Mouse (Mus musculus) heart, embryonic 12.5 days (tissue): ENCODE results near the gene Il1f10. TPM values are rescaled to one million over a fixed set of nuclear protein-coding genes. Genes with fewer than 3 reads are reported as not detected.

Source experiments
- ATAC-seq: fragments of 200-750 bp; cut with Nextera tagmentation; 2 replicates; pipeline ENCODE4 v1.8.0; 2017; ENCODE audit warnings: moderate TSS enrichment, moderate library complexity; ENCODE audit not compliant: insufficient number of reproducible peaks, low FRiP score
- H3K27ac ChIP-seq: fragments of 300-500 bp; sonication (generic); 2 replicates; pipeline ENCODE4 v1.5.1; 2016; ENCODE audit warnings: mild to moderate bottlenecking, moderate library complexity; ENCODE audit not compliant: poor library complexity, severe bottlenecking
- H3K27me3 ChIP-seq: fragments of 300-500 bp; sonication (generic); replicated peaks from 2 replicates; pipeline ENCODE4 v1.6.1; 2016; ENCODE audit warnings: mild to moderate bottlenecking, moderate library complexity
- H3K36me3 ChIP-seq: fragments of 300-500 bp; sonication (generic); 2 replicates; pipeline ENCODE4 v1.6.1; 2016; ENCODE audit warnings: mild to moderate bottlenecking, moderate library complexity
- H3K4me1 ChIP-seq: fragments of 300-500 bp; sonication (generic); replicated peaks from 2 replicates; pipeline ENCODE4 v1.6.1; 2016; ENCODE audit warnings: mild to moderate bottlenecking
- H3K4me2 ChIP-seq: fragments of 300-500 bp; sonication (generic); 2 replicates; pipeline ENCODE4 v1.6.1; 2016; ENCODE audit warnings: mild to moderate bottlenecking, moderate library complexity
- H3K4me3 ChIP-seq: fragments of 300-500 bp; sonication (generic); 2 replicates; pipeline ENCODE4 v1.5.1; 2016; ENCODE audit warnings: mild to moderate bottlenecking
- H3K9ac ChIP-seq: fragments of 300-500 bp; sonication (generic); 2 replicates; pipeline ENCODE4 v1.6.1; 2016; ENCODE audit warnings: mild to moderate bottlenecking, moderate library complexity
- H3K9me3 ChIP-seq: fragments of 300-500 bp; sonication (generic); replicated peaks from 2 replicates; pipeline ENCODE4 v1.6.1; 2016; ENCODE audit warnings: mild to moderate bottlenecking, moderate library complexity
- whole genome bisulfite sequencing: fragments of 180-500 bp; shearing (Covaris S2); methylation state at CpG from one replicate; pipeline ENCODE4 v1.1.7; 2016; 5-methylcytosine and 5-hydroxymethylcytosine counted together
- polyA plus RNA-seq: library from polyadenylated mRNA; unstranded; fragments of >200 nt; fragmentation: Nextera tagmentation; extraction: Ambion mirVana; gene quantifications from 2 replicates; pipeline ENCODE4 v1.2.1, GENCODE M21; 2016

Gene Il1f10
- not detected in 2 replicates for polyA plus RNA-seq

- Histone ChIP-seq H3K9ac (no peak within 1 kb of the TSS), H3K27me3 (0 out of 2 replicates have a peak, but pooled peaks cover 4% of the 10 kb centered on the region), H3K36me3 (no peaks in the 10 kb centered on the region), H3K4me1 (no peaks in the 10 kb centered on the region), H3K9me3 (no peaks in the 10 kb centered on the region), H3K4me3 (no peak within 1 kb of the TSS), H3K27ac (no peak within 1 kb of the TSS), H3K4me2 (no peak within 1 kb of the TSS)
- WGBS: 67% methylated on average over 5 of the region's 5 CpGs
- no peak for ATAC-seq
These were observed at the start of gene Il1f10 for GRCm38 (mm10) chr2:24290896-24291295. Gene Il1f10, plus strand, starts transcription at chr2:24291196.

GRCm38 (mm10) chr2:24267503-24267902 is 23.5 kb upstream of the Il1f10 start:
- WGBS: 83% methylated on average over 1 of the region's 1 CpGs

GRCm38 (mm10) chr2:24273619-24274018 is 17.4 kb upstream of the Il1f10 start:
- no peaks in the 10 kb centered on the region for H3K4me1 ChIP-seq
- H3K4me3 ChIP-seq: no peak overlapping the region
- no peaks in the 10 kb centered on the region for H3K36me3 ChIP-seq
- no peak overlapping the region for H3K9ac ChIP-seq
- H3K27me3 ChIP-seq: no peaks in the 10 kb centered on the region
- no peak overlapping the region for H3K4me2 ChIP-seq
- no peak for ATAC-seq
- no peaks in the 10 kb centered on the region for H3K9me3 ChIP-seq
- WGBS: 67% methylated on average over 2 of the region's 2 CpGs
- H3K27ac ChIP-seq: no peak overlapping the region

More at GRCm38 (mm10) chr2:24267503-24267902, 23.5 kb upstream of the Il1f10 start:
- no peak overlapping the region for H3K4me3 ChIP-seq
- no peak overlapping the region for H3K9ac ChIP-seq
- H3K4me1 ChIP-seq: no peaks in the 10 kb centered on the region
- no peaks in the 10 kb centered on the region for H3K36me3 ChIP-seq
- no peak overlapping the region for H3K4me2 ChIP-seq
- H3K27ac ChIP-seq: no peak overlapping the region
- no peak for ATAC-seq
- H3K9me3 ChIP-seq: no peaks in the 10 kb centered on the region
- H3K27me3 ChIP-seq: no peaks in the 10 kb centered on the region

GRCm38 (mm10) chr2:24275146-24275545 is 15.8 kb upstream of the Il1f10 start:
- Histone ChIP-seq H3K27me3 (no peaks in the 10 kb centered on the region), H3K4me2 (no peak overlapping the region), H3K27ac (no peak overlapping the region), H3K9ac (no peak overlapping the region), H3K9me3 (no peaks in the 10 kb centered on the region), H3K4me1 (no peaks in the 10 kb centered on the region), H3K4me3 (no peak overlapping the region), H3K36me3 (no peaks in the 10 kb centered on the region)
- WGBS: 40% methylated on average over 1 of the region's 1 CpGs
- ATAC-seq: no peak

GRCm38 (mm10) chr2:24276654-24277053 is 14.3 kb upstream of the Il1f10 start, which contains the start of gene Il1f5:
Gene Il1f5, plus strand, starts transcription at chr2:24276954.
- Histone ChIP-seq H3K27ac (no peak within 1 kb of the TSS), H3K36me3 (no peaks in the 10 kb centered on the region), H3K4me2 (no peak within 1 kb of the TSS), H3K9me3 (no peaks in the 10 kb centered on the region), H3K4me3 (no peak within 1 kb of the TSS), H3K27me3 (no peaks in the 10 kb centered on the region), H3K4me1 (no peaks in the 10 kb centered on the region), H3K9ac (no peak within 1 kb of the TSS)
- no peak for ATAC-seq

GRCm38 (mm10) chr2:24294616-24295015 is 3.6 kb downstream of the Il1f10 start:
- Histone ChIP-seq H3K4me1 (no peaks in the 10 kb centered on the region), H3K4me3 (no peak overlapping the region), H3K36me3 (no peaks in the 10 kb centered on the region), H3K9me3 (no peaks in the 10 kb centered on the region), H3K27me3 (0 out of 2 replicates have a peak, but pooled peaks cover 6% of the 10 kb centered on the region), H3K4me2 (no peak overlapping the region), H3K9ac (no peak overlapping the region), H3K27ac (no peak overlapping the region)
- ATAC-seq: no peak
- WGBS: 39% methylated on average over 1 of the region's 1 CpGs

- no peak overlapping the region for H3K27ac ChIP-seq
- H3K27me3 ChIP-seq: 0 out of 2 replicates have a peak, but pooled peaks cover 6% of the 10 kb centered on the region
- no peaks in the 10 kb centered on the region for H3K9me3 ChIP-seq
- H3K9ac ChIP-seq: no peak overlapping the region
- no peak overlapping the region for H3K4me2 ChIP-seq
- ATAC-seq: no peak
- no peak overlapping the region for H3K4me3 ChIP-seq
- H3K4me1 ChIP-seq: no peaks in the 10 kb centered on the region
- 17% methylated on average over 3 of the region's 3 CpGs for WGBS
- H3K36me3 ChIP-seq: no peaks in the 10 kb centered on the region
These were observed 5.8 kb downstream of the Il1f10 start for GRCm38 (mm10) chr2:24296837-24297236.

- no peak for ATAC-seq
These were observed 20.5 kb downstream of the Il1f10 start for GRCm38 (mm10) chr2:24311302-24312001.

GRCm38 (mm10) chr2:24316919-24317318 is 25.9 kb downstream of the Il1f10 start:
- Histone ChIP-seq H3K27me3 (no peaks in the 10 kb centered on the region), H3K9ac (no peak overlapping the region), H3K4me3 (no peak overlapping the region), H3K4me1 (no peaks in the 10 kb centered on the region), H3K9me3 (no peaks in the 10 kb centered on the region), H3K4me2 (no peak overlapping the region), H3K36me3 (no peaks in the 10 kb centered on the region), H3K27ac (no peak overlapping the region)
- 66% methylated on average over 1 of the region's 1 CpGs for WGBS
- ATAC-seq: no peak

More at GRCm38 (mm10) chr2:24311302-24312001, 20.5 kb downstream of the Il1f10 start:
- 72% methylated on average over 6 of the region's 6 CpGs for WGBS
- no peaks in the 10 kb centered on the region for H3K27me3 ChIP-seq
- no peak overlapping the region for H3K9ac ChIP-seq
- H3K27ac ChIP-seq: no peak overlapping the region
- no peaks in the 10 kb centered on the region for H3K9me3 ChIP-seq
- H3K4me2 ChIP-seq: no peak overlapping the region
- no peaks in the 10 kb centered on the region for H3K36me3 ChIP-seq
- H3K4me1 ChIP-seq: no peaks in the 10 kb centered on the region
- no peak overlapping the region for H3K4me3 ChIP-seq

- H3K9me3 ChIP-seq: no peaks in the 10 kb centered on the region
- no peaks in the 10 kb centered on the region for H3K27me3 ChIP-seq
- no peak overlapping the region for H3K9ac ChIP-seq
- H3K4me3 ChIP-seq: no peak overlapping the region
- H3K4me2 ChIP-seq: no peak overlapping the region
- H3K36me3 ChIP-seq: no peaks in the 10 kb centered on the region
- ATAC-seq: no peak
- no peaks in the 10 kb centered on the region for H3K4me1 ChIP-seq
- 55% methylated on average over 4 of the region's 4 CpGs for WGBS
- no peak overlapping the region for H3K27ac ChIP-seq
These were observed 27.1 kb downstream of the Il1f10 start for GRCm38 (mm10) chr2:24317919-24318598.

GRCm38 (mm10) chr2:24335333-24335732 is 44.3 kb downstream of the Il1f10 start:
- Histone ChIP-seq H3K9ac (no peak overlapping the region), H3K4me1 (peaks cover 7% of the 10 kb centered on the region), H3K4me2 (no peak overlapping the region), H3K27ac (no peak overlapping the region), H3K9me3 (no peaks in the 10 kb centered on the region), H3K27me3 (no peaks in the 10 kb centered on the region), H3K4me3 (no peak overlapping the region), H3K36me3 (no peaks in the 10 kb centered on the region)
- no peak for ATAC-seq
- 37% methylated on average over 3 of the region's 3 CpGs for WGBS
